Mouse (Mus musculus) T-helper 2 cell (primary cell): ENCODE data around the gene Spaca7.
"Not testable (repeated sequence)": the region's sequence is repeated elsewhere in the genome, so short reads cannot be mapped to it uniquely, and the experiment has no call there.

ENCODE experiments used
- in situ Hi-C: fragments of 300-600 bp; cut with MboI, MseI; formaldehyde crosslinking; loops from one replicate; pipeline ENCODE4 v1.15.1; 2025; ENCODE audit warnings: high pct_unique_total_duplicates

Gene Spaca7

DNA sequence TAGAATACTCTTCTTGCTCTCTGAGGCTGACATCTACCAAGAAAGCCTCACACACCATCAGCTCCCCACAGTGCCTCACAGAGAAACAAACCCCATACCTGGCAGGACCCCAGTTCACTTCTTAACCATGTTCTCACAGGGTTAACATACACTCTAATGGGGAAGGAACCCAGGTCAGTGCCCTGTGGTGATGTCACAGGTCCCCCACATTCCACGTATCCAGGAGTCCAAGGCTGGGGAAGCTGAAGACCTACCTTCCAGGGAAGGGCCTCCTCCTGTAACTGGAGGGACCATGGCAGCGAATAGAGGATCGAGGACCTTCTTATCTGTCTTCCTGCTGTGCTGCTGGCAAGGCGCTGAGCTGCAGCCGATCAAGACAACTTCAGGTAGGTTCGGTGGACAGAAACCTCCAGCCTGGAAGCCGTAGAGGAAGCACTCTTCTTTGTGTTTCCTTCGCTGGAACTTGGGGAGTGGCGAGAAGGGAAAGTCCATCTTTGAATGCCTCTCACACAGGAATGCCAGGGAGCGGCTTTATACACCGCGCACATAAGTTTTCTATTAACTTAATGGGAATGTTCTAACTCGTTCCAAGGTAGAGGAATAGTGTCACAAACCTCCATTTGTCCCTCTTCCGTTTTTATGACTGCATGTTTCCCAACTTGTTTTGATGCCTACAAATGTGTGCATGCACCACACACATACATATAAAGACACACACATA, at the start of gene Spaca7:
TSS of gene Spaca7 (plus strand) at position 216 of the 721 bp plus-strand sequence.
- in situ Hi-C loops, result no loop called here

DNA sequence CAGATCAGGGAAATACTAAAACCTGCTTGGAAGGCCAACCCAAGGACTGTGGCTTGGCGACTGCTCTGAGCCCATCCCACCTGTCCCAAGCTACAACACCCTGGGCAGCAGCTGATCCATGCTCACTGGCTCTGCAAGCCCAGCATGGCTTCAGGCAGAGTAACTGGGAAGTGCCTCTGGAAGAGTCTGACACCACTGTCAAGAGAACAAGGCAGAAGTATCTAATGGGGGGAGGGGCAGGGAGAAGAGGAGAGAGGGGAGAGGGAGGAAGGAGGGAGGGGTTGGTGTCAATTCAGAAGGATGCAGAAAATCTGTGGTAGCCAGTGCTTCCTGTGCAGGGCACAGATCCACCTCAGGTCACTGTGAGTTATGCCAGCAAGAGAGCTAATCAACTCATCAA, 48.5 kb upstream of the Spaca7 start:
- in situ Hi-C loops, result no loop called here

DNA sequence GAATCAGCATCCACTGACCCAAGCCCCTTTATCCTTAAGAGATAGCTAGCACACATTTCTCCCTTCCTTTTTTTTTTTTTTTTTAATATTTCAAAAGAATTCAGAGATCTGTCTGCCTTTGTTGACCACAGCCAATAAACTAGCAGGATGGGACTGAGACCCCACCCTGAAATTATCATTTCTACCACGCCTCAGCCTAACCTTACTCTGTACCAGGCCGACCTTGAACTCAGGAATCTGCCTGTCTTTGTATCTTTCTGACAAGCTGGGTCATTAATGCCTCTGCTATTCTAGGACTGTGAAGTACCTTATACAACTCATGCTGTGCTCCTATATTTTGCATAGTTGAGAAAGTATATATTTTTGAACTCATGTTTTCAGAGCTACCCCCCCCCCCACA, 44.2 kb upstream of the Spaca7 start:
- in situ Hi-C loops, result no loop called here

DNA sequence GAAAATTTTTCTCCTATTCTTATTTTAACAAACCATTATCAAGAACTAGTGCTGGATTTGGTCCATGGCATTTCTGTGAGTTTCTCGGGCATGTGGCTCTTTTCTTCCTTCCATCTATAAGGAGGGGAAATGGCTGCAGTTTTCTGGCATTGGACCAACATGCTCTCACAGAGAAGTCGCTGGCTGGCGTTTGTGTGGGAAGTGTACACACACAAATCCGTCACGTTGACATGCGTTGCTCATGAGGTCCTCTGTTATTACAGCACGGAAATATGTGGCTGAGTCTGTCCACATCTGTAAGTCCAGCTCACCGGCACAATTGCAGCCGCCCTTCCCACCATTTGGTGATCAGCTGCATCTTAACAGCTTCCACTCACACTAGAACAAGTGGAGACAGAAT, 37.2 kb upstream of the Spaca7 start:
- in situ Hi-C loops, result no loop called here

- in situ Hi-C loops, result no loop called here
These were observed 36.5 kb upstream of the Spaca7 start for GRCm38 (mm10) chr8:12536306-12536705.

GRCm38 (mm10) chr8:12545236-12545635, 27.6 kb upstream of the Spaca7 start:
- in situ Hi-C loops, result no loop called here

GRCm38 (mm10) chr8:12545671-12546070, 27.2 kb upstream of the Spaca7 start:
- in situ Hi-C loops, result no loop called here

DNA sequence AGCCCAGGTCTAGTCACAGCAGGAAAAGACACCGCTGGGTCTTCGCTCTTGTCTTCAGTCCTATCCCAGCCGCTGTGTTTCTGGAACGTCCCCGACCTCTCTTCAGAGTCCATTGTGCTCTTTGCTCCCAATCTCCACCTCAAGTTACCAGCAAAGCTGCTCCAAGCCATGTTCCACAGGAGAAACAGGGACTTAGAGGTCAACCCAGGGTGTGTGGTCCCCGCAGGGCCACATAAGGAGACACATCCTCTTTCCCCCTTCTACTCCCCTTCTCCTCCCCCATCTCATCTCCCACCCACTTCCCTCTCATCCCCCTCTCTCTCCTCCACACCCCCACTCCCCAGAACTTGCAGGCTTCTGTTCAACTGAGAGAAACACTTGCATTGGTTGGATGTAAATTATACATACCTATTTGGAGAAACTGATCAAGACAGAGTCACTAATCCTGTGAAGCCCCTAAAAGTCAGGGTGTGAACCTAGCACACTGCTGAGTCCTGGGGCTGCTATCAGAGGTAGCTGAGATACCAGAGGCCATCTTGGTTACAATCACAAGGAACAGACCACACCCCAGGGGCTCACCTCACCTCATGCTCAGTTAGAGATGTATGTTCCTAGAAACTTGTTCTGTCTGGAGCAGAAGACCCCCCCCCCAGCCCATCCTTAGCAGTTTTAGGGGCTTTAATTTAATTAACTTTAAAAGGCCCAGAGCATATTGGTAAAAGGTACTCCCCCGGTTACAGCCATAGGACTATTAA, 25.2 kb upstream of the Spaca7 start:
- in situ Hi-C loops, result no loop called here

GRCm38 (mm10) chr8:12548255-12548654, 24.6 kb upstream of the Spaca7 start:
- in situ Hi-C loops, result no loop called here

DNA sequence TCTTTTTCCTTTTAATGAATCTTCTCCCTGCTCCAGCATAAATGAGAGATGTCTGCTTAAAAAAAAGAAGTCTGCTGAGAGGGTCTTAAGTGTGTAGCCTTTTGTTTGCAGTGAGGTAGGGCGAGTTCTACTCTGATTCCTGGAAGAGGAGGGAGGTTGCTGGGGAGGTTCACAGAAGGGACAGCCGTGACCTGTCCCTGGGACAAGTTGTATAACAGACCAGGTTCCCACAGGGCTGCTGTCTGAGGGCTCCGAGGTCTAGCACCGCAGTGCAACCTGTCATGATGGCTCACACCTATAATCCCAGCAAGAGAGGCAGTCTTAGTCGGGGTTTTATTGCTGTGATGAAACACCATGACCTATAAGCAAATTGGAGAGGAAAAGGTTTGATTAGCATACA, 24.1 kb upstream of the Spaca7 start:
- in situ Hi-C loops, result no loop called here

- in situ Hi-C loops, result no loop called here
These were observed 17.2 kb upstream of the Spaca7 start for GRCm38 (mm10) chr8:12555515-12556145.

- in situ Hi-C loops, result no loop called here
These were observed 14.0 kb upstream of the Spaca7 start for GRCm38 (mm10) chr8:12558786-12559185.

DNA sequence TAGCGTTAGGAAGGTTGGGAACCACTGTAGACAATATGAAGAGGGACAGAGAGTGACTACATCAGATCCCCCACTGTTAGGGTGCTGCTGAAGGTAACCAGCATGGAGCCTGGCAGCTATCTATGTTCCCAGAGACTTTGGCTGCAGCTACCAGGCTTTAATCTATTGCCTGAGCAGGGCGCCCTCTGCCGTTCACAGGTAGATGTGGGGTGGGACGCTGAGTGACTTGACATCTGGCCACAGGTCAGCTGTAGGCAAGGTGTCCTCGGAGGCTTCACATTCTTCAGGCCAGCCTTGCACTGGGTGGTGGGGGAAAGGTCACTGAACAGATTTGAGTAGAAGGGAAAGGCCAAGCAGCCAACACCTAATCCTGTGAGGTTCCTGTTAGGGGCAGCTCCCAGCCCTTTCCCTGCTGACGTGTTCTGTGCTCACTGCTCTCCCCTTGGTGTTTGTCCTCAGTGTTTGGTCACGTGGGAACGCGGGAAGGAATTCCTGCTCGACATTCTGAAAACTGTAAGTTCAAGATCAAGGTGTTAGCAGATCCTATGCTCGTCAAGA, 11.3 kb upstream of the Spaca7 start:
- in situ Hi-C loops, result loop anchor here (5.0 kb wide), 1 partner anchor 589 kb away; no protein-coding TSS in a partner anchor

DNA sequence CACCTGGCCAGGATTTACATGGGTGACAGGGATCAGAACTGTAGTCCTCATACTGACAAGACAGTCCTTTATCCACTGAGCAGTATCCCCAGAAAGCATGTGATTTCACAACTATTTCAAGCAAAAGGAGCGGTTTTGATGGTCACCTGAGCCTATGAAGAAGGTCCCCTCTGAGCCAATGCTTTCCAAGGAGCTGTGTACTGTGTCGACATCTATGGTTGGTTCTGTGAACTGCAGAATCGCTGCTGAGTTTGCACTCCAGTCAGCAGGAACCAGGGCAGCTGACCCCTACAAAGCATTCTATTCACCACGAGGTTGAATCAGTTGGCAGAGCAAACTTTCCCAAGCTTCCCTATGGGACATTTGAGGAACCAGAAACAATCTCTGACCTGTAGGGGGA, 8.5 kb upstream of the Spaca7 start:
- in situ Hi-C loops, result loop anchor here (5.0 kb wide), 1 partner anchor 592 kb away; no protein-coding TSS in a partner anchor

- in situ Hi-C loops, result no loop called here
These were observed 7.3 kb upstream of the Spaca7 start for GRCm38 (mm10) chr8:12565488-12565887.

GRCm38 (mm10) chr8:12566509-12566908, 6.3 kb upstream of the Spaca7 start:
- in situ Hi-C loops, result no loop called here

GRCm38 (mm10) chr8:12576003-12576402, 3.2 kb downstream of the Spaca7 start:
- in situ Hi-C loops, result no loop called here

DNA sequence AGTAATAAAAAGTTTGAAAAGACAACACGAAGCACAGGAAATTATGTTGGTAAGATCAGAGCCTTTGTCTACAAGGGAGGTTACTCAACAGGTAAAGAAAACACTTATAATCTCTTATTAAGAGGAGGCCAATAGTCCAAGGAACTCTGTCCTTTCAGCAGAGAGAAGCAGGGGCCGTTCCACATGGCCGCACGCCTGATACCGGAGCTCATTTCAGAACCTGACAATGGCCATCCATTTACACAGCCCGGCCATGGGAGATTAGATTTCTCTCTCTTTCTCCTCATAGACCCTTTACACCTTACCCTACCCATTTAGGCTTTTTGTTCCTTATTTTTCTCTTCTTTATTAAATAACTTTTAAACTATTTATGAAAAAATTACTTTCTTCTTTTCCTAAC, 3.9 kb downstream of the Spaca7 start:
- in situ Hi-C loops, result no loop called here

DNA sequence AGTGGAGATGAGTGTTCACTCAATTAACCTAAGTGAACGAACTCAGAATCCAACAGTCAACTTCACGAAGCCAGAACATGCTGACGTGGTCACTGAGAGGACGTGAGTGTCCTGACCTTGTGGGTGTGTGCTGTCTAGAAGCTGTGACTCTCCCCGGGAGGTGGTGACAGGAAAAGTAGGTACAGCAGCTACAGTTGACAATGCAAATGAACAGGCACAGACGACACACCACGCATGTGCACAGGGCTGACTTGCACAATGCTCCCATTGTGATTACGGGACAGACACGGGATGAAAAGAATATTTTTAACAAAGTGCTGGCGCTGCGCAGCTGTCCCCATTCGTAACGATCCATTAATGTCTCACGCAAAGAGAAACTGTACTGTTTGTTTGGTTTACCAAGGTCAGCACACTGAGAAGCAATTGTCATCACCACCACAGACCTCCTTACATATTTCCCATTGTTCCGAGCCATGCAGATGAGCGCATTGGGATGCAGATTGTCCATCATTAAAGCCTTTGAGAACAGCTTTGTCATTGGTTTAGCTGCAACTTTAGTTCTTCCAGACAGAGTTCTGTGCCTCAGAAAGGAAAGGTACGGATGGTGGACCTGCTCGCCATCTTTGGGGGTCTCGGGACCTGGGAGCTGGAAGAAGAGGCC, 6.6 kb downstream of the Spaca7 start:
- in situ Hi-C loops, result not testable (repeated sequence)

- in situ Hi-C loops, result no loop called here
These were observed 11.0 kb downstream of the Spaca7 start for GRCm38 (mm10) chr8:12583785-12584184.

DNA sequence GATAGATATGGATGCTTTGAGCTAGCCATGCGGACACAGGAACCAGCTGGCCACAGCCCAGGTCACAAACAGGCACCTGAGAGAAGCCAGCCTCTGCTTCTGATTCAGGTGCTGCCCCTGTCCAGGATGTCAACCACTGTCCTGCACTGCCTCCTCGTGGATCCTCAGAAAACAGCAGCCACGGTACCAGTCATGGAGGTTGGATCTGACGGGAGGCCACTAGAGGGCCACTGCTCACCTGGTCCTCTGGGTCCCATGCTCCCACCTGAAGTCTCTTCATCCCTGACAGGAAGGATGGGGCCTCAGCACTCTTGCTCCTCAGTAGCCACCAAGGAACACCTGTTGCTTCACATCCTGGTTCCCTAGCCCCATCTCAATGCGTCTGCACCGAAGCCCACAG, 34.4 kb downstream of the Spaca7 start:
- in situ Hi-C loops, result no loop called here

DNA sequence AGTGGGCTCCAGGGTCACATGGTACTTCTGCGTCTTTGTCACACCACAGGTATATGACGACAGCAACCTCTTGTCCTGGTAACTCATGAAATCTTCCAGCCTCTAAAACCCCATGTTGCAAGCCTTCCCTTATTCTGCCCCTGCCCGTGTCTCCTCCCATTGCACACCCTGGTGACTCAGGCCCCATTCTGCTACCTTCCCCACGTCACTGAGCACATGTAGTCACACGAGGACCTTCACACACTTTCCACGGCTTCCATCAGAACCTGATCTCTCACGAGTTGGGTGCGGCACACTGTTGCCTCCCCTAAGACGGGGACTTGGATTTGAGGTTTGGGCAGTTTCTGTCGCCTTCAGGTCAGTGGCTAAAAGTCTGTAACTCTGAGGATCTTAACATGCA, 36.0 kb downstream of the Spaca7 start:
- in situ Hi-C loops, result no loop called here
